Mouse (Mus musculus) left cerebral cortex, postnatal 25 days (tissue): ENCODE measurements around the gene Il13. TPM values are rescaled to one million over a fixed set of nuclear protein-coding genes. Genes with fewer than 3 reads are reported as not detected.

ENCODE experiments used
- DNase-seq, 2 experiments: peaks; one replicate each; pipeline ENCODE4 v3.0.0; 2022; ENCODE audit warnings: low spot score in 2 of 2, mixed read lengths in 1 of 2
- intact Hi-C: fragments of 180-260 bp; cut with DNase I; formaldehyde crosslinking; loops from one replicate; pipeline ENCODE4 v1.15.1; 2025
- total RNA-seq, 2 experiments: library from RNA; stranded (reverse); gene quantifications; 2 replicates each; pipeline ENCODE4 v1.2.3; 2021

Gene Il13
- total RNA-seq, 2 experiments from 2014 or later, result not detected

DNA sequence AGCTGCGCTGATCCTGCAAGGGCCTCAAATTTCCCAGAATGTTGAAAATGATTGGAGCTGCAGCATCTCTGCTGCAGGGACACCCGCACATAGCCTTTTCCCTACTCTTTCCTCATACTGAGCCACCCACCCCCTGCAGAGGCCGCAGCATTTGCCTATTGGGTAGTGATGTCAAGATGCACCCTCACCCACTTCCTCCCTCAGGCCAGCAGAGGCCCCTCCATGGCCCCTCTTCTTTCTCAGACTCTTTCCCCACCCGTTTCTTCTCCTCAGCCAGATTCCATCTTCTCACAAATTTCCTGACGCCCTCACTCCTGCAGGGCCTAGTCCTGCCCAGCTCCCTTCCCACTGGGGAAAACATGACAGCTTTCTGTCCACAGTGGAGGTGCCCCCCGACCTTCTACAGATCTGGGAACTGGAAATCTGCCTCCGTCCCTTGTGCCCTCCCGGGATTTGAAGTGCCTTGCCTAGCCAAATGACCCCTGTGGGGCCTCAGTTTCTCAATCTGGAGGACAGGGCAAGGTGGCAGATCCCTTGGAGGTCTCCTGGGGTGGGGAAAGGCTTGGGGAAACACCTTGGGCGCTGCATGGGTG lies 1.2 kb upstream of the Il13 start:
- DNase-seq, result no peak
- intact Hi-C loops, result no loop called here

DNA sequence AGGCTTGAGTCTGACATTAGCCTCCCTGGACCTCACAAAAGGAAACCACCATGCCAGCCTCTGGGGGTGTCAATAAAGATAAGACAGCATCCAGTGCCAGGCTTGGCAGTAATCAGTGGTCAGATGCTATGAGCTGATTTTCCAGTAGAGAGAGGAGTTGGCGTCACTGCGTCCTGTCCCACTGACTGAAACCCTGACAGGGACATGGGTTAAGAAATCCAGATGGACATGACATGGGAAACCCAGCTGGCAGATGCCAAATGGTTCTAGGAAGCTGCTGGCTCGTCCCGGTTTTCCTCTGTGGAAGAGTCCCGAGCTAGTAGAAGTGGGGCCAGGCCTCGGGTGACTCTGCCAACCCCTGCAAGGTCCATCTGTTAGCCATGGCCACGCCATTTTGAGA lies 858 bp downstream of the Il13 start:
- DNase-seq, result no peak
- intact Hi-C loops, result no loop called here

DNA sequence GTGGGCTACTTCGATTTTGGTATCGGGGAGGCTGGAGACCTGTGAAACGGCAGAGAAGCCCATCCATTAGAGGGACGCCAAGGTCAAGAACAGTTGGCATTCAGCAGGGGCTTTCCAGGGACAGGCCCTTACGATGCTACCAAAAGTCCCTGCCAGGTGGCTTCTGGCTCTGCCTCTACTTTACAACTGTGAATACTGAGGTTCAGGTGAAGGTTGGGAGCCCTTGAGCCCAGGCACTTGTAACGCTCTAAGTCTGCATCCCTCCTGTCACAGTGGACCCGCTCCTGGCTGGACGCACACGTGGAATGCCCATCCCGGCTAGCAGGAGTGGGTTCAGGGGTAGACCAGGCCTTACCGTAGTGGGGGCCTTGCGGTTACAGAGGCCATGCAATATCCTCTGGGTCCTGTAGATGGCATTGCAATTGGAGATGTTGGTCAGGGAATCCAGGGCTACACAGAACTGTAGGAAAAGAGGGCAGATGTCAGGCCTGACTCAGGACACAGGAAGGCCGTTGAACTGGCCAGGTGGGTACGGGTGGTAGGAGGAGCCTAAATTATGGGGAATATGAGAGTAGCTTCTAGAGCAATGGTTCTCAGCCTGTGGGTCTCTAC lies 2.3 kb downstream of the Il13 start:
- intact Hi-C loops, result no loop called here
- DNase-seq, result no peak

DNA sequence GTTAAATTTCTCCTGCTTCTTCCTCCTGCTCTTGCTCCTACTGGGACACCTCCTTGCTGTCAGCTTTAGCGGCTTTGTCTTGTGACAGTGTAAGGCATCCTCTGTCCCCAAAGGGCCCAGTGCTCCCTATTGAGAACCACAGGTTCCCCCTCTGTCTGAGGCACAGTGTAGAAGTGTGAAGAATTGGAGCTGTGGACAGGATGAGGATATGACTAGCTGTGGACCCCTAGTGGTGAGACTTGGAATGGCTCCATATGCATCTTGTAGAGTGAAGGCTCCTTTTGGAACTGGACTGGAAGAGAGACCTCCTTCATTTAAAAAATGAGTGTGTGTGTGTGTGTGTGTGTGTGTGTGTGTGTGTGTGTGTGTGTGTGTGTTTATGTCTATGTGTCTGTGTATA lies 6.6 kb downstream of the Il13 start:
- intact Hi-C loops, result loop anchor here (5.0 kb wide), 1 partner anchor 156 kb away; the partner anchor contains the start of gene Gm9837
- DNase-seq, result peak; percentile 78 to 84

DNA sequence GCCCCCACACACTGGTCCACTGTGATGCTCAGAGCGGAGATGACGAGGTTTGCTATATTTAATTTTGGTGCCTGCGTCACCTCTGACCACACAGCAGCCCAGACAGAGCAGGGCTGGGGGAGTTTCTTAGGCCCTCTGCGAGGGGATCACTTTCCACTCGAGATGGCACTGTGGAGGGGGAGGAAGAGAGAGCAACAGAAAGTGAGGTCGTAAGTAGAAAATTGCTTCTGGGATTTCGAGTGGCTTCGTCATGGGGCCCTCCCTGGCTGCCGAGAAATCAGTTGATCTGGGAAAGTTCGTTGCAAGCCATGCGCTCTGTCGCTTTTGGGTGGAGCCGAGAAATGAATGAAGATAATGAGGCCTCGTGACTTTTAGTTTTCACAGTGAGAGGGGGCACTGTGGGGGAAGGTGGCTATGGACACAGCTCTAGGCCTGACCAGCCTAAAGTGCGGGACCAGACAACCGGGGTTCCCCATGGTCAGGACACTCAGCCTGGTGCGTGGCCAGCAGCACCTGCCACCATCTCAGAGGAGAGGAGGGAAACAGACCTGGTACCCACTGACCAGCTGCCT lies 7.6 kb downstream of the Il13 start:
- intact Hi-C loops, result loop anchor here (5.0 kb wide), 1 partner anchor 155 kb away; the partner anchor contains the start of gene Gm9837
- DNase-seq, result no peak

DNA sequence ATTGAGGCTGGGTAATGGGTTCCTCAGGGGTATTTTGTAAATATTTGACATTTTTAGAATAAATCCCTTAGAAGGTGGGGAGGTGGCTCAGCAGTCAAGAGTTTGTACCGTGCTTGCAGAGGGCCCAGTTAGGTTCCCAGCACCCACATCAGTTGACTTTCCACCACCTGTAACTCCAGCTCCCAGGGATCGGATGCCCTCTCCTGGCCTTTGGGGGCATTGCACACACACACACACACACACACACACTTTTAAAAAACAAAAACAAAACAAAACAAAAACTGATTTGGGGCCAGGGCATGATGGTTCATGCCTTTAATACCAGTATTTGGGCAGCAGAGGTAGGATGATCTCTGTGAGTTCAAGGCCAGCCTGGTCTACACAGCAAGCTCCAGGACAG lies 10.4 kb downstream of the Il13 start:
- intact Hi-C loops, result no loop called here
- DNase-seq, result no peak

DNA sequence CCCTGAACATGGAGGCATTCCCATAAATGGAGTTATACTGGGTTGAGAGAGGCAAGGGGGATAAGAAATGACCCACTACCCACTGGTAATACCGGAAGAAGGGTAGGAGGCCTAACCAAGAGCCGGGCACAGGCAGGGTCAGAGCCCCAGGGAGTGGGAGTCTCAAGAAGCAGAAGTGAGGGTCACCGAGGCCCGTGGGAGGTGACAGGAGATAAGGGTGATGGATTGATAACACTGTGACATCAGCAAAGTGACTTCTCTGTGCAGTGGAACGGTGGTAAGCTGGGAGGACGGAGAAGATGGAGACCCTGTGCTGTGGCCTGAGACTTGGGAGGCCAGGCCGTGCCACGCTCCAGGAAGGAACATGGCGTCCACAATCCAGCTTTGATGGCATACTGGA lies 10.9 kb downstream of the Il13 start:
- intact Hi-C loops, result no loop called here
- no peak for DNase-seq

DNA sequence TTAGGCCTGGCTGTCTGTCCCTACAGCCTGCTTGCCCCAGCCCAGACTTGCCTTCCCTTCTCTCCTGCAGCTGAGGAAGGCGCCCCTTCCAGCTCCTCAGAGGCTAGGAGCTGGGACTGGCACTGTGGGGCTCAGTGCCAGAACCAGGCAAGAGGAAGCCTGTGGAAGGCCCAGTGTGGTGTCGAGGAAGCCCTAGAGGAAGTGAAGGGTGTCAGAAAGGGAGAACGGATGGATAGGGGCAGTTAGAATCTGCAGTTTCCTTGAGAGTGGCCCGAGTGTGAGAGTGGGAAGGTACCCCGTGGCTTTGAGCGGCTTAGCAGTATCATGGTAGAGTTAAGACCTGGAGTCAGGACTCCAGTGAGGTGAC lies 12.1 kb downstream of the Il13 start:
- intact Hi-C loops, result no loop called here
- no peak for DNase-seq

DNA sequence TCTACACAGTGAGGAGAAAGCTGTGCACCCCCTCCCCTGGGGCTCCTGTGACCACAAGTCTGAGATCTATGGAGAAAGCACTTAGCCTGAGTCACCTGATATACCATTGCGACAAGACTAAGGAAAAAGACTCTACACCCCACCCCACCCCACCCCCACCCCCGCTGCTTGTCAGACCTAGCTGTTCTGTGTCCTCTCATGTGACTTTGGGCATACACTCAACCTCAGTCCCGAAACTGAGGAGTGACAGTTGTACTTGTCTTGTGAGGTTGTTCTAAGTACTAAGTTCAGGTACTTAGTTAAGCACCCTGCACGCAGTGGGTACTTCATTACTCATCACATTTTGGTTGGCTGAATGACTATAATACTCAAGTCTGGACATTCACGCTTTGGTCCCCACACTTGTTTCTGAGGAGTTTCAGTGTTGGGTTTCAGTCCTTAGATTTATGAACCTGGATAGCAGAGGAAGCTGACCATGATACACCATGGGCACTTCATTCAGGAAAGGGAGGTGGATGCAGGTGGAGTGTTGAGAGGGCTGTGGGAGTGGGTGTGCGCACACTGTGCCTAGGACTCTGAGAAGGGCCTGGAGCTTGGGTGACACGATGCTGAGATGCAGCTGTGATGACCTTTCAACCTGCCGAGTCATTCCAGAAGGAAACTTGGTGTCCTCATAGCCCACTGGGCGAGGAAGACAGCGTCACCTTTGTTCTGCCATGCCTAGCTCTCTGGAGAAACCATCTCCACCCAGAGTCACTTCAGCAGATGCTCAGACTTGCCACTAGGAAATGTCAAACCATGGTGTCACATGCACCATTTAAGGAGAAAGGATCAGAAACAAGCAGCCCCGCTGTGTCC lies 12.7 kb downstream of the Il13 start:
- no peak for DNase-seq
- intact Hi-C loops, result no loop called here

DNA sequence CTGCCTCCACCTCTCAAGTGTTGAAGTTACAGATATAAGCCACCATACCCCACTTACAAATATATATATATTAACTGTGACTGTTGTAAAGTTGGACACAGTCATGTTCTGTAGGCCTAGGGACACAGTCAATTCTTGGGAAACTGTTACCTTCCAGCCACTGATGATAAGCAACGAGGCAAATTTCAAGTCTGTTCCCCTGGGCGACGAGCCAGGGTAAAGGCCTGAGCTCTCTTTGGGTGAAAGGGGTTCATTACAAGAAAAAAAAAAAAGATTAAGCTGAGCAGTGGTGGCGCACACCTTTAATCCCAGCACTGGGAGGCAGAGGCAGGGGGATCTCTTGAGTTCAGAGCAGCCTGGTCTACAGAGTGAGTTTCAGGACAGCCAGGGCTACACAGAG lies 14.4 kb downstream of the Il13 start:
- intact Hi-C loops, result no loop called here
- no peak for DNase-seq

DNA sequence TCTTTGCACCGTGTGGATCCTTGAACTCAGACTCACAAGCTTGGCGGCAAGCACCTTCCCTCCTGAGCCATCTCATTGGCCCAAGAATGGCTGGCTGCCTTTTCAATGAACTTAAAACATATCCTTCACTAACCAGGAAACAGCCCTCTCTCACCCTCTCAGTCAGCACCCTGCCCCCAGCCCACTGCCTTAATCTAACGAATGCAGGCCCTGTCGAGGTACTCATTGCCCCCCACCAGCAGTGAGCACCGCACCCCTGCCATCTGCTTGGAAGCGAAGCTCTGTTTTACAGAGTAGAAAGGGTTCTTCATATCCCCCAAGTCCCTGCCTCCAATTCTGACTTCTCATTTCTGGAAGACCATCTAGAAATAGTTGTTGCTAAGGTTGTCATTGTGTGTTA lies 15.1 kb downstream of the Il13 start:
- DNase-seq, result no peak
- intact Hi-C loops, result no loop called here

DNA sequence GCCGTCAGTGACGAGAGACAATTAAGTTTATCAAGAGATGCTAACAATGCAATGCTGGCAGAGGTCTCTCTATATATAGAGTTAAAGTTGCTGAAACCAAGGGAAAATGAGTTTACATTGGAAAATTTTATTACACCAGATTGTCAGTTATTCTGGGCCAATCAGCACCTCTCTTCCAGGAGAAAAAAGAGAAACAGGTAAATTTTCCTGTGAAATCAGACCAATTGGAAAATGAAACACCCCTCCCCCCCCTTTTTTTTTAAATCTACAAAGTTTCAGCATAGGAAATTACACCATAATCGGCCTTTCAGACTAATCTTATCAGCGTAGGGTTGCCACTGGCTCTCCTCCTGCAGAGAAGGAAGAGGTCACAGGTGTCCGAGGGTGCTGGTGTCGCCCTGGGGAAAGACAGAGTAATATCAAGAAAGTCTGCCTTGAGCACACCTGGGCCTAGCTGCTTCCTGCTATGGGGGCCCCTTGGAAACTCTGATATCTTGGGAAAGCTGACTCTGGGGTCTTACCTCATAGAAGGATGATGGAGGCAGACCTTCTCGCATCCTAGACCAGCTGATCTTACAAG lies 15.8 kb downstream of the Il13 start, which contains the start of gene Il4:
Gene Il4 (minus strand): TSS at position 51 of the 580 bp plus-strand sequence.
- no peak for DNase-seq
- intact Hi-C loops, result no loop called here

DNA sequence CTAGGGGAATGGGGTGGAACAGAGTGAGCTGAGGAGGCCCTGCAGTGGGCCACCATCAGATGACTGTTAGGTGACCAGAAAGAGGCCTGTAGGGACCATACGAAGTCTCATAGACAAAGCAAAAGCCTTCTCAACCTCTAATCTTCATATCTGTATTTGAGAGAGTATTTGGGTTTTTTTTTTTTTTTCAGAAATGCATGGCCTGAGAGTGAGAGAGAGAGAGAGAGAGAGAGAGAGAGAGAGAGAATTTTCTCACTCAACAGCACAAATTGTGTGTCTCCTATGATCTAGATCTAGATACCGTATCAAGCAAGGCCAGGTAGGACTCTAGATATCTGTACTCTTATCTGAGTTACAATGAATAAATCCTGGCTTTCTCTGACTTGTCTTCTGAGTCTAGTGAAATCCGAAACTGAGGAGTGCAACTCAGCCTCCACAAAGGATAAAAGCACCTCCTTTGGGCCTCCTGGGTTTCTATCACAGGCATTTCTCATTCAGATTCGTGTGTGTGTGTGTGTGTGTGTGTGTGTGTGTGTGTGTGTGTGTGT lies 16.9 kb downstream of the Il13 start:
- intact Hi-C loops, result no loop called here
- no peak for DNase-seq

DNA sequence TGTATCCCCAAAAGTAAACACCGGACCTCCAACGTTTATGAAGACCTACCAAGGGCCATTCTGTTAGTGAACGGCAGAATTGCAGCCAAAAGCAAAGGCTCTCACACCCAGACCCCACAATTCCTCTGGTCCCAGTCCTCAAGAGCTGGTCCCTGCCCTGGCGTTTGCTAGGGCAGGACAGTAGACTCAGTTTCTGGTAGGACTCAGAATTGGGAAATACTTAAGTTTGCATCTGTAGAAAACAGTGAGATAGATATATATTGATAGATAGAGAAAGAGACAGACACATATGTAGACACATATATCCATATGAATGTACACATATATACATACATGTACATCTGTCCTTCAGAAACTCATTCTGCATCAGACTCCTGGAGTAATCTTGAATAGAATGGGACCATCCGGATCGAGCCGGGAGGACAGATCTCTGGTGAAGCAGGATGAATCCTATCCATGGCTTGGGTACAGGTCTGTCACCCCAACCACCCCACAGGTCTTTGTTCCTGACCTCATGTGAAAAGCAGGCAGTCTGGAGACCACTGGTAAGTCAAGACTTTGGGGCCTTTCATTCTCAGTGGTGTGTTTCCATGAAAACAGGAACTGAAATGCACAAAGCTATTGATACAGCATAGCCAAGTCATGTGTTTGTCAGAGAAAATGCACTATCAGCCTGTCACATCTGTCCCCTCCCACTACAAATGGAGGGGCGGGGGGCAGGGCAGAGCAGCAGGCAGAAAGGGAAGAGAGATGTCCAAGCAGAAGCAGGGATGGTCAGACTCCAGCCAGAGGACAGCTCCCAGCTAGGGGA lies 17.5 kb downstream of the Il13 start:
- intact Hi-C loops, result no loop called here
- no peak for DNase-seq

DNA sequence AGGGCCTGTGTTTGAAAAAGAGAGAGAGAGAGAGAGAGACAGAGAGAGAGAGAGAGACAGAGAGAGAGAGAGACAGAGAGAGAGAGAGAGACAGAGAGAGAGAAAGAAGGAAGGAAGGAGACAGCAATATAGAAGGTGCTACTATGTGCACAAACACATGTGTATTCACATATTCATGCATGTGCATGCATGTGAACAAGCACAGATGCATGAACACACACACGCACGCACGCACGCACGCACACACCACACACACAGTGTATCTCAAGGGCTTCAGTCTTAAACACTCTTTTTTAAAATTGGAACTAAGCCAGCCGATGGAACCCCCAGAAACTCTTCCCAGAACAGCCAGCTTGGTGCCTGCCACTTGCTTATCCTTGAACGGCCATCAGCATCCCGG lies 18.9 kb downstream of the Il13 start:
- intact Hi-C loops, result no loop called here
- no peak for DNase-seq

DNA sequence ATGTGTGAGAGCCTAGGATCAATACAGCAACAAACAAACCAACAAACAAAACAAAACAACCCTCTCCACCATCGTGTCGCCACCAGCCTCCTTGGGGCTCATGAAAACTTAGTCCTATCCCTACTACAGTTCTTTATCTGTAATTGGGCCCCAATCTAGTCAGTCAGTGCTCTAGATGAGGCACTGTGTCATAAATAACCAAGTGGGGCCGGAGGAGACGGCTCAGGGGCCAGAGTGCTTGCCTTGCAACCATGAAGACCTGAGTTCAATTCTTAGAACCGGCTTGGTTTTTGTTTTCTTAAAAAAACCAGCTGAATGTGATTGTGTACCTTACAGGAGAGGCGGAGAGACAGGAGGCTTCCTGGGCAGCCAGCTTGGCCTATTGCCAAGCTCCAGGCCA lies 19.3 kb downstream of the Il13 start:
- no peak for DNase-seq
- intact Hi-C loops, result no loop called here

DNA sequence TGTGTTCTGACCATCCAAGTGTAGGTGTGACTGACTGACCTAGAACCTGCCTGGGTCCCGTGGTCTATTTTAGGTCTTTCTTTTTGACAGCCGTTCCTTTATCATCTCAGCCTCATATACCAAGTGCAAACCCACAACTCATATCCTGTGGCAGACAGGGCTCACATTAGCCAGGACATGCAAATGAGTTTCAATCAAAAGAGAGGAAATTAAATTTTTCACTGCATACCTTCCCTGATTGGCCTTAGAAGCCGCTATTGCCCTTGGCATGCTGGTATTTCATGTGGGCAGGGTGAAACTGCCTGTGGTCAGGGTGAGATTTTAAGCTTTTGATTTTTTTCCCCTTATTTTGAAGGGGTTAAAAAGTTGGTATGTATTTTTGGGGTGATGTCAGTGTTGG lies 24.8 kb downstream of the Il13 start:
- intact Hi-C loops, result no loop called here
- DNase-seq, result no peak

DNA sequence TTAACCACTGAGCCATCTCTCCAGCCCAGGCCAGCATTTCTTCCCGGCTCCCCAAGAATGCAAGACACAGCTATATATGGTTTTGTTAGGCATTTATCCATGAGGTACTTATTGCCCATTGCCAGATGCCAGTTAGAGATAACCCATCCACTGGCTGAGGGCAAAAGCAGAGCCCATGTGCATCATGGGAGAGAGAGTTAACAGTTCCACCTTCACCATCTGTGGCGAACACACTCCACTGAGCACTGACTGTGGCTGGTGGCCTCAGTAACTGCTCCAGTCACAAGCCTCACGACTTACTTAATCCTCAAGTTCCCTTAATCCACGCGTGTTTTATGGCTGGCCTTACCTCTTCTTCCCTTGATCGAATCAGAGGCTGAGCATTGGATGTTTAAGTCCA lies 25.3 kb downstream of the Il13 start:
- no peak for DNase-seq
- intact Hi-C loops, result no loop called here

DNA sequence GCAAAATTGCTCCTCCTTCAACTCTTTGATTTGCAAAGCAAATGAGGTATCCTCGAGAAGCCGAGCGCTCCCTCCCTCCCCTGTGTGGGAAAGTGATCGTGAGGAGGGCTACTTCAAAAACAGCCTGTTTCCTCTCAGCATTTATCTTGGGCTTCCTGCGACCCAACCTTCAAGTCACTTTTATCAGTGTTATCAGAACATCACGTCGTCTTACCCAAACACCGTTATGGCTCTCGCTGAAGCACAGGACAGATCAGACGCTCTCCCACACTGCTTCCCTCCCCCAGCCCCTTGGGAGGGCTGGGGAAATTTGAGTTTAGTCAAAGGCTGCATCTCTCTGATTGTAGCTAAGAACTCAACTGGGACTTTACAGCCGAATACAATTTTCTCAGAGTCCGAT lies 28.9 kb downstream of the Il13 start:
- no peak for DNase-seq
- intact Hi-C loops, result no loop called here
